Mouse (Mus musculus): ENCODE results near the gene Akap2.

GRCm38 (mm10) chr4:57715849-57716248 is 1.6 kb upstream of the Akap2 start:
- TF ChIP-seq CTCF (IDR thresholded peaks at IDR 0.05; ENCODE audit: borderline replicate concordance, extremely low read depth, insufficient read depth, insufficient read length): no peak
- TF ChIP-seq POLR2A (IDR thresholded peaks at IDR 0.05; ENCODE audit: borderline replicate concordance, extremely low read depth, insufficient read depth, insufficient read length, poor library complexity, severe bottlenecking): no peak

Measured in brain, embryonic 14.5 days (tissue).